Mouse (Mus musculus): ENCODE measurements around the gene Rps27rt.
"Not testable (repeated sequence)": the region's sequence is repeated elsewhere in the genome, so short reads cannot be mapped to it uniquely, and the experiment has no call there.

Gene Rps27rt

GRCm38 (mm10) chr9:114982689-114983360, at the start of gene Rps27rt:
Gene Rps27rt, minus strand, starts transcription at chr9:114982739.
- peak in 1 of 2 experiments; percentile 32 for DNase-seq (ENCODE audit: low spot score in 2 of 2)

- DNase-seq (ENCODE audit: low spot score in 2 of 2) = not testable (repeated sequence)
Measured at GRCm38 (mm10) chr9:115031046-115031445, 48.5 kb upstream of the Rps27rt start.

GRCm38 (mm10) chr9:115030581-115030980, 48.0 kb upstream of the Rps27rt start:
- no peak for DNase-seq (ENCODE audit: low spot score in 2 of 2)

DNA sequence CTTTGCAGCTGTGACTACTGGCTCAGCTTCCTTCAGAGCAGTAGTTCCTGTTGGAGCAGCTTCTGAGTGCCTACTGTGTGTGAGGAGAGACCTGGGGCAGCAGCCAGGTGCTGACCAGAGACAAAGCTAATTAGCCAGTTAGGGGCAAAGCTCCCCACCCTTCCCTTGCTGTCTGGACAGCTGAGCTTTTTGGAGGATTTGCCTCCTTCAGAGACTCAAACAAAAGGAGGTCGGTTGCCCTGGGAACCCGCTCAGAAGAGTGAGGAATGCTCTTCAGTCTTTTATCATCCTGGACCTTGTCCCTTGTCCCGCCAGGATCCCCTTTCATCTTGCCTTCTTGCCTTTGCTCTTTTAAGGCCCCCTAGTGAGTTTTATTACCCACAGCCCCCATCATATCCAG, 46.8 kb upstream of the Rps27rt start:
- DNase-seq (ENCODE audit: low spot score in 2 of 2) = no peak

DNA sequence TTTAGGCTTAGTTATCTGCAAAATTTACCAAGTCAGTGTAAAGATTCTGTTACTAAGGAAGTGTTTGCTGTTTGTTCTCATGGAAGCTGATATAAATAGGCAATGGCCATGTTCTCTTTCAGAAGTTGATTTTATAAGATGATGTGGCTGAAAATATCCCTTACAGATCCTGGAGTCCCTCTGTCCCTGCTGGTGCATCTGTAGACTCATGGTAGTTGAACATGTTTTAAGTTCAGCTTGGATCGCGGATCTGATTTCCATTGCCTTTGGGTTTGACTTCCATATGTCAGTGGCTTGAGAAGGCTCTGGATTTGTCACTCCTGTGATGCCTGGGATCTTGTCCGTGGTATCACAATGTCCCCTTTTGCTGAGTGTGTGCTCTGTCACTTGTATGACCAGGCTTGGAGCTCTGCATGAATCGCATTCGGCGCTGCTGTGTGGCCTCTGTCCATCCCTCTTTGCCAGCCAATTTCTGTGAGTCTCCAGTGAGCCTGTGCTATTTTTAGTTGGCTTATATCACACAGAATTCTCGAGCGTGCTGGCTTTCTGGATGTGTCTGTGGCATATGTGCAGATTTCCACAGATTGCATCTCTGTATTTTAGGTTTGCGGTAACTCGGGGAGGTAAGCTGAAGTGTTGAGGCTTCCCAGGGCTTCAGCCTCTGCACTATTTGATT, 41.3 kb upstream of the Rps27rt start:
- peak; percentile 57 to 70 for DNase-seq (ENCODE audit: low spot score in 2 of 2)

DNA sequence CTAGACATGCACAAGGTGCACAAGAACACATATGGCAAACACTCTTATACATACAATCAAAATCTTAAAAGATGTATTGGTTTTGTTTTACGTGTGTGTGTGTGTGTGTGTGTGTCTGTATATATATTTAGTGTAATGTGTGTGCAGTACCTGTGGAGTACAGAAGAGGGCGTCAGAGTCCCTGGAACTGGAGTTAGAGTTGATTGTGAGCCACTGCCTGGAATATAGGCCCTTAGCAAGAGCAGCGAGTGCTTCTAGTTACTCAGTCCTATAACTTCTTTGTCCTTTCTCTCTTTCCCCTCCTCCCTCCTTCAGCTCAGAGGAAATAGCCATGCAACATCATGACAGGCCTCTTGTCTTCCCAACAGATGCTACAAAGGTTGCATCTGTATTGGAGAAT, 40.6 kb upstream of the Rps27rt start:
- no peak for DNase-seq (ENCODE audit: low spot score in 2 of 2)

DNA sequence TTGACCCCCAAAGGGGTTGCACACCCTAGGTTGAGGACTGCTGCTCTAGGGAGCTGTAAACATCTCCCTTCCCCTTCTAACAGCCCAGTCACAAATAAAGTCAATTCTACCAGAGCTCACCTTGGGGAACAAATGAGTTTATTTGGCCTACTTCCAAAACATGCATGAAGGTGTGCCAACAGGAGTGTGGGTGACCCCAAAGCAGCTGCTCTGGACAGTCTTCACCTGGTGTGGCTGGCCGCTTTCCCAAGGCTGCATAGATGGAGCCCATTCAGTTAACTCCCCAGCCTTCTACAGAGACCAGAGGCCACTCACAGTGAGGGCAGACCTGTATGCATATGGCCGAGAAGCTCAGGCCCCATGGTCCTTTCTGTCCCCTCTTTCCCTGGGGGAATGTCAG, 38.9 kb upstream of the Rps27rt start:
- no peak for DNase-seq (ENCODE audit: low spot score in 2 of 2)

DNA sequence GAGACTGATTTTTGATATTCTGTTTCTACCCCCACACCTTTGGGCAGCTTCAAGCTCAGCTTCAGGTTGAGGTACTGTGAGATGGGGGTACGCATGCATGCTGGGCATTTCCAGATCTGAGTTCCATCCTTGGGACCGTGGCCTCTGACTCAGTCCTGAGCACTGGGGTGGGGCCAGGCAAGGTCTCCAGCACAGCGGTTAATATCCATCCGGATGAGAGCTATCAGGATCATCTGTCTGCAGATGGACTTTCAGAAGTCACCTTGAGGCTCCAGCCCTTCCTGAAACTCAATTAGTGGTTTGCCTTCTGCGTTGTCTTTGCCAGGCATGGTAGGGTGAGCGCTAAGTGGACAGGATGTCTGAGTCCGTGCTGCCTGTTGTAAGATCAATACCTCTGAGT, 37.6 kb upstream of the Rps27rt start:
- no peak for DNase-seq (ENCODE audit: low spot score in 2 of 2)

- no peak for DNase-seq (ENCODE audit: low spot score in 2 of 2)
Measured at GRCm38 (mm10) chr9:115012367-115012766, 29.8 kb upstream of the Rps27rt start.

GRCm38 (mm10) chr9:115008194-115008593, 25.7 kb upstream of the Rps27rt start:
- peak; percentile 67 to 68 for DNase-seq (ENCODE audit: low spot score in 2 of 2)

- DNase-seq (ENCODE audit: low spot score in 2 of 2) = no peak
Measured at GRCm38 (mm10) chr9:115007776-115008175, 25.2 kb upstream of the Rps27rt start.

DNA sequence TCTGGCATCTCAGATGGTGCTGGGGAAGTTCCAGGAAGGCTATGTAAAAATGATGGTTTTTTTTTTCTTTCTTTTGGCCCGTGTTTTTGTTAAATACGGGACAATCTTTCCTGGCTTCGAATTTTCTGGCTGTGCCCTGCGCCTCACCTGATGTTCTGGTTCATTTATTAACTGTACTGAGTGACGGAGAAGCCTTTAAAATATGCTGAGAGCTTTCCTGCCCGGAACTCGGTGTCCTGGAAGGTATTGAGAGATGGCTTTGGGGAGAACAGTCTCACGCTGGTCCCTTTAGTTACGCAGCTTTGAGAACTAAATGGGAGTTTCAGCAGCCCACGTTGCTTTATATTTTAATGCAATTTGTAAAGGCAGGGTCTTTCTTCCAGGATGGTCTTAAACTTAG, 22.9 kb upstream of the Rps27rt start:
- no peak for DNase-seq (ENCODE audit: low spot score in 2 of 2)

DNA sequence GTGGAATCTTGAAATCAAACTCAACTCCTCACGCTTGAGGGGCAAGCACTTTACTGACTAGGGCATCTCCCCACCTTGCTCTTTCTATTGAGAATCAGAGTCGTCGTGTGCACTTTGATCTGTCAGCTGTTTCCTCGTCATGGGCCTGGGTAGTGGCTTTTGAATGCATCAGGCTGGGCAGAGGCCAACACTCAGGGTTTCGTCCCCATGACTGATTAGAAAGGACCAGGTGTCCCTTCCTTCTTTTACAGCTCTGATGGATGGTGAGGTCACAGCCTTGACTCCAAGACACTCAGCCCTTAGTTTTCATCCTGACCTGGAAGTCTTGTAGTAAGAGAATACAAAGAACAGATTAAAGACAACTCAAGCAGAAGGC, 17.2 kb upstream of the Rps27rt start:
- no peak for DNase-seq (ENCODE audit: low spot score in 2 of 2)

GRCm38 (mm10) chr9:114999010-114999770, 16.7 kb upstream of the Rps27rt start:
- DNase-seq (ENCODE audit: low spot score in 2 of 2) = no peak

DNA sequence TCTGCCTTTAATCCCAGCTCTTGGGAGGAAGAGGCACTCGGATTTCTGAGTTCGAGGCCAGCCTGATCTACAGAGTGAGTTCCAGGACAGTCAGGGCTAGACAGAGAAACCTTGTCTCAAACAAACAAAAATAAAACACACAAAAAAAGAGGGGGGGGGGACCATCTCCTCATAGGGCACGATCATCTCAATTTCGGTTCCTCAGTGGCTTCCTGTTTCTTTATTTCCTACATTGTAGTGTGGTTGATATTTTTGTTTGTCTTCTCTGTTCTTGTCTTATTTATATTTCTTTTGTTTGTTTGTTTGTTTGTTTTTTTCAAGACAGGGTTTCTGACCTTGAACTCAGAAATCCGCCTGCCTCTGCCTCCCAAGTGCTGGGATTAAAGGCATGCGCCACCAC, 13.9 kb upstream of the Rps27rt start:
- no peak for DNase-seq (ENCODE audit: low spot score in 2 of 2)

GRCm38 (mm10) chr9:114995716-114996115, 13.2 kb upstream of the Rps27rt start:
- no peak for DNase-seq (ENCODE audit: low spot score in 2 of 2)

GRCm38 (mm10) chr9:114995250-114995649, 12.7 kb upstream of the Rps27rt start:
- DNase-seq (ENCODE audit: low spot score in 2 of 2) = no peak

DNA sequence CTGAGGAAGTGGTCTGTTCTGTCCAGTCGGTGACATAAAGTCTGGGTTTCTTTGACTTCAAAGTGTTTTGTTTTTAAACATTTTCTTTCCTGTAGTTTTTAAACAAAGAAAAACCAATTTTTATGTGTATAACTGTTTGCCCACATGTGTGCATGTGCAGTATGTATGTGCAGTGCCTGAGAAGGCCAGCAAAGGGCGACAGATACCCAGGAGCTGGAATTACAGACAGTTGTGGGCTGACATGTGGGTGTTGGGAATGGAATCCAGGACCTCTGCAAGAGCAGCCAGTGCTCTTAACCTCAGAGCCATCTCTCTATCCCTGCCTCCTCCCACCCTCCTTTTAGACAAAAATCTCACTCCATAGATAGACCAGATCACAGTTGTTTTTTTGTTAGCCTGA, 10.0 kb upstream of the Rps27rt start:
- no peak for DNase-seq (ENCODE audit: low spot score in 2 of 2)

GRCm38 (mm10) chr9:114990421-114990820, 7.9 kb upstream of the Rps27rt start:
- DNase-seq (ENCODE audit: low spot score in 2 of 2) = no peak

GRCm38 (mm10) chr9:114988610-114989327, 6.2 kb upstream of the Rps27rt start:
- peak; percentile 27 to 46 for DNase-seq (ENCODE audit: low spot score in 2 of 2)

- no peak for DNase-seq (ENCODE audit: low spot score in 2 of 2)
Measured at GRCm38 (mm10) chr9:114988029-114988428, 5.5 kb upstream of the Rps27rt start.

DNA sequence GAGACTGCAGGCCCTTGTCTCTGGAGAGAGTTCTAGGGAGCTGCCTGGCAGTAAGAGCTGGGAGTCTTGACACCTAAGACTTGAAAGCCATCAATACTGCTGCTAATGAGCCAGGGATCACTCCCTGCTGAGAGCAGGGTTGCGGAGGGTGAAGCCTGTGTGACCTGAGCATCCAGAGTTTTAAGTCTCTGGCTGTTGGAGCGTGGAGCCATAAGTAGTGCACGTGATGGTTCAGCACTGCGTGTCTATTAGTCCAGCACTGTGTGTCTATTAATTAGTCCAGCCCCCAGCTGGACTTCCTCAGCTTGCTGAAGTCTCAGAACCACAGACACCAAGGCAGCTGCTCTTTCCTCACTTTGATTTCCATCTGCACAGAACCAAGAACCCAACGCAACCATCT, 3.8 kb upstream of the Rps27rt start:
- DNase-seq (ENCODE audit: low spot score in 2 of 2) = no peak
